8 mouse cellular contexts compared by ENCODE assay signal in the genomic region with DNA sequence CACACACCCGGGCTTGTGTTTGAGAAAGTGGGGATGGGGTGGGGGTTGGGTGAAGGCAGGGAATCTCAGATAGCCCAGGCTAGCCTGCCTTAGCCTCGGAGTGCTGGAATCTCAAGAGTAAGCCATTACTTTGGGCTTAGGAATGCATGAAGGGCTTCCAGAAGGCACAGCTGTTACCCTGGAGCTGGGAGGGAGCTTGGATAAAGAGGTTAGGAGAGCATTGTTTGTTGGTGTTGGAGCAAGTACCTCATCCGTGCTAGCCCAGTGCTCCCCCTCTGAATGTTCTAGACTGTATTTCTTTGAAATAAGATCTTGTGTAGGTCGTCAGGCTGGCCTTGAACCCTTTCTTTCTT. TPM values are rescaled to one million over a fixed set of nuclear protein-coding genes. Genes with fewer than 3 reads are reported as not detected.
DNase-seq lines count a peak whose midpoint lies in the region; ATAC-seq and TF ChIP-seq lines count a peak whose summit lies in the region.

No protein-coding gene starts in this region.

- intact Hi-C loops in left cerebral cortex, adult 2 months (cut with DNase I), result loop anchor here (1.0 kb wide), 2 partner anchors 23 to 111 kb away; a partner anchor contains a TSS

- no peak for TF ChIP-seq CTCF in left cerebral cortex, adult 2 months (IDR thresholded peaks at IDR 0.05)

- H3K27me3 ChIP-seq in intestine, embryonic 14.5 days (replicated peaks; ENCODE audit: control insufficient read depth, insufficient read depth, low read length), result no peaks in the 10 kb centered on the region
- H3K27me3 ChIP-seq in neural tube, embryonic 13.5 days, result peaks cover 6% of the 10 kb centered on the region

- H3K9me3 ChIP-seq in intestine, embryonic 14.5 days (ENCODE audit: control insufficient read depth, low read length), result no peaks in the 10 kb centered on the region
- H3K9me3 ChIP-seq in neural tube, embryonic 13.5 days, result no peaks in the 10 kb centered on the region

- peaks cover 31% of the 10 kb centered on the region for H3K4me1 ChIP-seq in intestine, embryonic 14.5 days (replicated peaks; ENCODE audit: control insufficient read depth, insufficient read depth, low read length)
- peaks cover 19% of the 10 kb centered on the region for H3K4me1 ChIP-seq in neural tube, embryonic 13.5 days (replicated peaks)

- H3K36me3 ChIP-seq in intestine, embryonic 14.5 days (ENCODE audit: control insufficient read depth, insufficient read depth, low read length), result no peaks in the 10 kb centered on the region
- H3K36me3 ChIP-seq in neural tube, embryonic 13.5 days, result no peaks in the 10 kb centered on the region

- peak overlapping the region; percentile 72 for H3K9ac ChIP-seq in intestine, embryonic 14.5 days (ENCODE audit: low read length)
- peak overlapping the region; percentile 64 for H3K9ac ChIP-seq in neural tube, embryonic 13.5 days

- peak overlapping the region; percentile 91 for H3K27ac ChIP-seq in left cerebral cortex, adult 2 months
- H3K27ac ChIP-seq in intestine, embryonic 14.5 days (ENCODE audit: low read depth), result peak overlapping the region; percentile 94
- H3K27ac ChIP-seq in neural tube, embryonic 13.5 days (replicated peaks), result peak overlapping the region; percentile 33; the same call in 1 of the 2 replicates

- no peak for DNase-seq in left cerebral cortex, adult 2 months (ENCODE audit: extremely low spot score in 1 of 2, low spot score in 2 of 2)
- DNase-seq in left cerebral cortex, adult 9 months (ENCODE audit: low spot score in 2 of 2), result no peak
- no peak for DNase-seq in intestine, embryonic 14.5 days (ENCODE audit: low spot score)
- no peak for DNase-seq in urinary bladder, adult 18-20 months (ENCODE audit: low spot score in 2 of 2)
- no peak for DNase-seq in adrenal gland, postnatal 4 days (ENCODE audit: low spot score in 2 of 2)
- no peak for DNase-seq in spleen, postnatal 4 days (ENCODE audit: low spot score in 2 of 2)

- WGBS in intestine, embryonic 14.5 days, result 17% methylated on average over 4 of the region's 4 CpGs
- WGBS in neural tube, embryonic 13.5 days, result 23% methylated on average over 4 of the region's 4 CpGs

- H3K4me2 ChIP-seq in intestine, embryonic 14.5 days (ENCODE audit: low read length), result peak overlapping the region; percentile 65
- H3K4me2 ChIP-seq in neural tube, embryonic 13.5 days, result peak overlapping the region; percentile 63

- peak; percentile 2; the same call in 1 of the 2 replicates for ATAC-seq in common myeloid progenitor, adult 5-6 weeks (replicated peaks; ENCODE audit: low read depth, poor library complexity, severe bottlenecking)
- 0 out of 2 replicates have a peak, but pooled peaks have one; percentile 1 for ATAC-seq in intestine, embryonic 14.5 days (replicated peaks; ENCODE audit: low FRiP score, low TSS enrichment, low read depth)
- ATAC-seq in neural tube, embryonic 13.5 days (ENCODE audit: low read depth), result no peak

- H3K4me3 ChIP-seq in left cerebral cortex, adult 2 months, result peak overlapping the region; percentile 51
- H3K4me3 ChIP-seq in intestine, embryonic 14.5 days (ENCODE audit: low read depth, low read length), result peak overlapping the region; percentile 44
- H3K4me3 ChIP-seq in neural tube, embryonic 13.5 days, result peak overlapping the region; percentile 39

RNA-seq across cellular contexts. Expression of a gene that starts 22.8 kb away (rescaled TPM):
- 1,000 to 10,000 TPM; 2,227 to 2,233 TPM for total RNA-seq in left cerebral cortex, adult 2 months (2021)
- total RNA-seq in common myeloid progenitor, adult 5-6 weeks (2017), result 1,770 and 1,788 TPM in 2 replicates
- 15,561 and 16,510 TPM in 2 replicates for polyA plus RNA-seq in intestine, embryonic 14.5 days (2014; fragmentation: Nextera tagmentation; extraction: Ambion mirVana)
- 15,088 and 16,772 TPM in 2 replicates for polyA plus RNA-seq in neural tube, embryonic 13.5 days (2015; fragmentation: Nextera tagmentation; extraction: Ambion mirVana)
- total RNA-seq in adrenal gland, postnatal 4 days (2021), result 1,000 to 10,000 TPM; 3,089 to 3,273 TPM

RNA-seq across cellular contexts. Expression of a gene that starts 30.8 kb away (rescaled TPM):
- 100 to 1,000 TPM; 334 to 344 TPM for total RNA-seq in left cerebral cortex, adult 2 months (2021)
- 0.64 TPM in 1 of 2 replicates, not detected in the other for total RNA-seq in common myeloid progenitor, adult 5-6 weeks (2017)
- 230 and 247 TPM in 2 replicates for polyA plus RNA-seq in intestine, embryonic 14.5 days (2014; fragmentation: Nextera tagmentation; extraction: Ambion mirVana)
- polyA plus RNA-seq in neural tube, embryonic 13.5 days (2015; fragmentation: Nextera tagmentation; extraction: Ambion mirVana), result 517 and 659 TPM in 2 replicates
- total RNA-seq in adrenal gland, postnatal 4 days (2021), result 100 to 1,000 TPM; 122 to 151 TPM

RNA-seq across cellular contexts. Expression of a gene that starts 34.2 kb away (rescaled TPM):
- 10 to 100 TPM; 31.5 to 33.2 TPM for total RNA-seq in left cerebral cortex, adult 2 months (2021)
- total RNA-seq in common myeloid progenitor, adult 5-6 weeks (2017), result 2.0 and 3.9 TPM in 2 replicates
- 10.3 and 10.8 TPM in 2 replicates for polyA plus RNA-seq in intestine, embryonic 14.5 days (2014; fragmentation: Nextera tagmentation; extraction: Ambion mirVana)
- 25.5 and 28.2 TPM in 2 replicates for polyA plus RNA-seq in neural tube, embryonic 13.5 days (2015; fragmentation: Nextera tagmentation; extraction: Ambion mirVana)
- total RNA-seq in adrenal gland, postnatal 4 days (2021), result 10 to 100 TPM; 18.3 to 20.9 TPM

Comparison
In these comparisons a context has a peak if more than half of its experiments do, and no peak if none do; other contexts are left out.
1. H3K27ac ChIP-seq: peak in every context shown above with its lines; median percentile 94 in intestine, embryonic 14.5 days; 91 in left cerebral cortex, adult 2 months; 33 in neural tube, embryonic 13.5 days.
2. RNA of a gene that starts 30.8 kb away (total RNA-seq): 334 to 344 TPM in left cerebral cortex, adult 2 months and 122 to 151 TPM in adrenal gland, postnatal 4 days; 0.64 TPM in common myeloid progenitor, adult 5-6 weeks; every median in the first group is over 10 times any median in the second.
3. Peak in every context shown above with its lines, with median percentiles within 50 percentile points of each other: H3K4me3 ChIP-seq.